Mouse (Mus musculus): ENCODE data around the gene Samd4b.
A peak's percentile ranks its signal among the peaks of the same experiment; 100 is the strongest.
"Not testable (repeated sequence)": the region's sequence is repeated elsewhere in the genome, so short reads cannot be mapped to it uniquely, and the experiment has no call there.

The Samd4b gene

GRCm38 (mm10) chr7:28597642-28598446, at the start of gene Samd4b, which contains the start of gene Pak4:
Gene Samd4b (minus strand): TSS chr7:28598144.
Gene Pak4 (minus strand): TSS chr7:28598185.
- peak; percentile 99 to 100 for DNase-seq (ENCODE audit: low spot score in 2 of 2)

GRCm38 (mm10) chr7:28647016-28647415, 49.1 kb upstream of the Samd4b start:
- no peak for DNase-seq (ENCODE audit: low spot score in 2 of 2)

GRCm38 (mm10) chr7:28645947-28646475, 48.1 kb upstream of the Samd4b start:
- no peak for DNase-seq (ENCODE audit: low spot score in 2 of 2)

- DNase-seq (ENCODE audit: low spot score in 2 of 2): no peak
Observed at GRCm38 (mm10) chr7:28645366-28645765, 47.4 kb upstream of the Samd4b start.

GRCm38 (mm10) chr7:28641546-28641945, 43.6 kb upstream of the Samd4b start:
- DNase-seq (ENCODE audit: low spot score in 2 of 2): no peak

GRCm38 (mm10) chr7:28637511-28637910, 39.6 kb upstream of the Samd4b start:
- no peak for DNase-seq (ENCODE audit: low spot score in 2 of 2)

- no peak for DNase-seq (ENCODE audit: low spot score in 2 of 2)
Observed at GRCm38 (mm10) chr7:28634128-28634527, 36.2 kb upstream of the Samd4b start.

- DNase-seq (ENCODE audit: low spot score in 2 of 2): no peak
Observed at GRCm38 (mm10) chr7:28631073-28631472, 33.1 kb upstream of the Samd4b start, which contains the start of gene Acp7. Gene Acp7 (minus strand): TSS chr7:28631332.

GRCm38 (mm10) chr7:28624791-28625190, 26.8 kb upstream of the Samd4b start:
- no peak for DNase-seq (ENCODE audit: low spot score in 2 of 2)

GRCm38 (mm10) chr7:28619098-28619715, 21.3 kb upstream of the Samd4b start:
- no peak for DNase-seq (ENCODE audit: low spot score in 2 of 2)

GRCm38 (mm10) chr7:28605951-28606350, 8.0 kb upstream of the Samd4b start:
- no peak for DNase-seq (ENCODE audit: low spot score in 2 of 2)

GRCm38 (mm10) chr7:28603788-28604187, 5.8 kb upstream of the Samd4b start:
- not testable (repeated sequence) for DNase-seq (ENCODE audit: low spot score in 2 of 2)

GRCm38 (mm10) chr7:28603136-28603535, 5.2 kb upstream of the Samd4b start:
- DNase-seq (ENCODE audit: low spot score in 2 of 2): no peak

GRCm38 (mm10) chr7:28601668-28602067, 3.7 kb upstream of the Samd4b start:
- DNase-seq (ENCODE audit: low spot score in 2 of 2): no peak

GRCm38 (mm10) chr7:28601029-28601428, 3.1 kb upstream of the Samd4b start:
- DNase-seq (ENCODE audit: low spot score in 2 of 2): peak; percentile 71 to 77

- no peak for DNase-seq (ENCODE audit: low spot score in 2 of 2)
Observed at GRCm38 (mm10) chr7:28598951-28599350, 1.0 kb upstream of the Samd4b start.

- DNase-seq (ENCODE audit: low spot score in 2 of 2): no peak
Observed at GRCm38 (mm10) chr7:28597277-28597570, 720 bp downstream of the Samd4b start.

GRCm38 (mm10) chr7:28596436-28597276, 1.3 kb downstream of the Samd4b start:
- DNase-seq (ENCODE audit: low spot score in 2 of 2): peak; percentile 63 to 68

- DNase-seq (ENCODE audit: low spot score in 2 of 2): no peak
Observed at GRCm38 (mm10) chr7:28595751-28596435, 2.1 kb downstream of the Samd4b start.

GRCm38 (mm10) chr7:28593206-28594111, 4.5 kb downstream of the Samd4b start:
- DNase-seq (ENCODE audit: low spot score in 2 of 2): no peak

Data from urinary bladder, postnatal 36 days (tissue).